Mouse (Mus musculus): ENCODE data around the gene Slc38a4. TPM values are rescaled to one million over a fixed set of nuclear protein-coding genes. Genes with fewer than 3 reads are reported as not detected.

Slc38a4 gene
- polyA plus RNA-seq, 1 experiment from 2014 or later = 0.10 TPM

DNA sequence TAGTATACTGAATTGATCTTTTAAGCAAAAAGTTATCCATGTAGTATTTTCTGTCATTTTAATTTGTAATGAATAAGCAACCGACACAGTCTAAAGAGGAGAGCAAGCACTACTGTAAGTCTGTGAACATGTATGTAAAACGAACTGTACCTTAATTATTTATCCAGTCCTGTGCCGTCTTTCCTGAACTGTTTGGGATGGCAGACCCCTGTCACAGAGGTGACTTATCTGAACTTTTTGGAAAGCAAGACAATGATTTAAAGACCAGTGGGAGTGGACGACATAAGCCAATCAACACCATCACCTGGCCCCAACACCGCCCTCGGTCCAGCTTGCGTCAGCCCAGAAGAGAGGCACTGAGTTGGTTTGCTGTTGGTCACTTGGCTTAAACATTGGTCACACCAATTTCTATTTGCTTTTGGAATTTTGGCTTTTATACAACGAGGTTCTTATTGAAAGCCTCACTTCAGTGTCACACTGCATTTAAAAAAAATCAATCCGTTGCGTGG lies 24.7 kb downstream of the Slc38a4 start:
- TF ChIP-seq CTCF (IDR thresholded peaks at IDR 0.05) = no peak
- DNase-seq (ENCODE audit: low read depth, low spot score) (no peak), ATAC-seq (no peak)
- in situ Hi-C loops (cut with MboI; ENCODE audit: low pct_unique_long_range_greater_than_20kb) = no loop called here
- ChIA-PET POLR2A (interaction anchor here (0.7 kb wide), 1 partner anchor 73 kb away, joined by 3 read pairs; no protein-coding TSS in a partner anchor), CTCF (interaction anchor here (0.9 kb wide), 1 partner anchor 16 kb away, joined by 3 read pairs; no protein-coding TSS in a partner anchor)
- no peaks in the 10 kb centered on the region for H3K27me3 ChIP-seq

DNA sequence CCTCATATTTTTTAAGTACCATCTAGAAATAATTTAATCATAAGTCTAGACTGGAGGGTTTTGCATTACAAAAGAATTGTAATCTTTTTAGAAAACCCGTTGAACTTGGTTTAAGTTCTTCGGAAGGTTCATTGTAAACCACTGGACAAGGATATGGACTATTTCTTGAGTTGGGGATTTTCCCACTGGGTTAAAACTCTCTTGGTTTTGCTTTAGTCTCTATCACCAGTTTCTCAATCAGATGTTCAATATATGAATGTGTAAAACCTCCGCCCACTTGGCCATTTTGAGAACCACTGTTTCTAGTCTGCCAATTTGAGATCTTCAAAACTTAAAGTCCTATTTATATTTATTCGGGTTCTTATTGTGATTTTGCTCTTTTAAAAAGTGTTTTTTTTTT lies 25.6 kb downstream of the Slc38a4 start:
- ChIA-PET CTCF (no interaction called here), POLR2A (no interaction called here)
- no peak for ATAC-seq
- in situ Hi-C loops (cut with MboI; ENCODE audit: low pct_unique_long_range_greater_than_20kb) = no loop called here
- TF ChIP-seq CTCF (IDR thresholded peaks at IDR 0.05) = no peak
- no peaks in the 10 kb centered on the region for H3K27me3 ChIP-seq
- DNase-seq (ENCODE audit: low read depth, low spot score) = no peak

DNA sequence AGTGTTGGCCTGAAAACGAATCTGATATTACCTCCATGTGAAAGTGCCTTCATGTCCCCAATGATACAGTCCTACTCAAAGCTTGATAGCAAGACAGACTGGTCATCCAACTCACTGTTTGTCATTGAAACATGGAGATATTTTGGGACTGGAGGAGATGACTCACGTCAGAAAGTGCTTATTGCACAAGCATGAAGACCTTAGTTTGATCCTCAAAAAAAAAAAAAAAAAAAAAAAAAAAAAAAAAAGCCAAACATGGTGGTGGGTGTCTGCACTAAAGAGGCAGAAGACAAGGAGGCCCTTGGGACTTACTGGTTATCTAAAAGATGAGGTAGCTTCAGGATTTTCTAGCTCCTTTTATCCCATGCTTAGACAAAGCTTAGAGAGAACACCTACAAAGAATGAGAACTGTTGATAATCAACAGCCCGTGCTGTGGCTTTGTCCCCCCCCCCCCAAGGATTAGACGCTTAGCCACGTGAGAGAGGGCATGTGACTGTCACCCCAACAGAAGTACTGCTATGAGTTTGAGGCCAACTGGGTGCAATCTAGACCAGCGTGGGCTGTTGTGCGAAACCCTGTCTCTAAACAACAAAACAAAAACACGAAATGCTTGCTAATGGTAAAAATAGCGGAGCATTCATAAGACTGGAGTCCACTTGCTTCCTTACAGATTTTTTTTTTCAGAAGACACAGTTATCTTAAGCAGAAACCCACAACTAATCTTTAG lies 26.5 kb downstream of the Slc38a4 start:
- in situ Hi-C loops (cut with MboI; ENCODE audit: low pct_unique_long_range_greater_than_20kb) = no loop called here
- no peak for TF ChIP-seq CTCF (IDR thresholded peaks at IDR 0.05)
- no peak for ATAC-seq
- CTCF ChIA-PET = no interaction called here
- H3K27me3 ChIP-seq = no peaks in the 10 kb centered on the region
- DNase-seq (ENCODE audit: low read depth, low spot score) = no peak
- POLR2A ChIA-PET = interaction anchor here (0.7 kb wide), 2 partner anchors 23 to 68 kb away, joined by 4 to 10 read pairs; no protein-coding TSS in a partner anchor

- no peak for DNase-seq (ENCODE audit: low read depth, low spot score)
- ChIA-PET POLR2A (no interaction called here), CTCF (no interaction called here)
- ATAC-seq = no peak
- TF ChIP-seq CTCF (IDR thresholded peaks at IDR 0.05) = no peak
- in situ Hi-C loops (cut with MboI; ENCODE audit: low pct_unique_long_range_greater_than_20kb) = no loop called here
- no peaks in the 10 kb centered on the region for H3K27me3 ChIP-seq
Observed at GRCm38 (mm10) chr15:97028651-97029050, 27.1 kb downstream of the Slc38a4 start.

- no peak for TF ChIP-seq CTCF (IDR thresholded peaks at IDR 0.05)
- ChIA-PET POLR2A (interaction anchor here (0.6 kb wide), 1 partner anchor 118 kb away, joined by 4 read pairs; no protein-coding TSS in a partner anchor), CTCF (no interaction called here)
- DNase-seq (ENCODE audit: low read depth, low spot score) (no peak), ATAC-seq (no peak)
- H3K27me3 ChIP-seq = no peaks in the 10 kb centered on the region
- in situ Hi-C loops (cut with MboI; ENCODE audit: low pct_unique_long_range_greater_than_20kb) = no loop called here
Observed at GRCm38 (mm10) chr15:97028046-97028634, 27.6 kb downstream of the Slc38a4 start.

DNA sequence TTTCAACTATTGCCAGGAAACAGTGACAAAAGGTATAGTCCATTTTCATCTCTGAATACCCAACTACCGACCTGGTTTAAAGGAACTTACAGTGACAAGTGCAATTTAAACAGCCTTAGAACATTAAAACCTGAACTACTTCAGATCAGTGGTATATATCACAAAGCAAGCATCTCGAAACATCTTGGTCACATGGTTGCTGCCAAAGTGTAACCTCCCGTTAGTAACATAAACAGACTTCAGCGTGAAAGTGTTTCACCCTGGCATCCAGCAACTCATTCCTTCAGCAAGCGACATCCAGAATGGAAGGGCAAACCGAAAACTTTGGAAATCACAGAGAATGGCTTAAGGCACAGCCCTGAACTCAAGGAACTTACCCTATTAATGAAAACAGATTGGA lies 29.1 kb downstream of the Slc38a4 start:
- in situ Hi-C loops (cut with MboI; ENCODE audit: low pct_unique_long_range_greater_than_20kb) = no loop called here
- no peak for TF ChIP-seq CTCF (IDR thresholded peaks at IDR 0.05)
- POLR2A ChIA-PET = no interaction called here

GRCm38 (mm10) chr15:97022764-97023163 lies 33.0 kb downstream of the Slc38a4 start:
- DNase-seq (ENCODE audit: low read depth, low spot score) (no peak), ATAC-seq (no peak)
- POLR2A ChIA-PET = no interaction called here
- no peaks in the 10 kb centered on the region for H3K27me3 ChIP-seq
- in situ Hi-C loops (cut with MboI; ENCODE audit: low pct_unique_long_range_greater_than_20kb) = no loop called here
- no peak for TF ChIP-seq CTCF (IDR thresholded peaks at IDR 0.05)
- CTCF ChIA-PET = no interaction called here

More for the DNA sequence above, 29.1 kb downstream of the Slc38a4 start:
- CTCF ChIA-PET = no interaction called here
- H3K27me3 ChIP-seq = no peaks in the 10 kb centered on the region
- ATAC-seq = no peak
- no peak for DNase-seq (ENCODE audit: low read depth, low spot score)

GRCm38 (mm10) chr15:97022213-97022612 lies 33.5 kb downstream of the Slc38a4 start:
- in situ Hi-C loops (cut with MboI; ENCODE audit: low pct_unique_long_range_greater_than_20kb) = no loop called here
- ATAC-seq (no peak), DNase-seq (ENCODE audit: low read depth, low spot score) (no peak)
- POLR2A ChIA-PET = no interaction called here
- CTCF ChIA-PET = interaction anchor here (0.9 kb wide), 1 partner anchor 22 kb away, joined by 3 read pairs; no protein-coding TSS in a partner anchor
- TF ChIP-seq CTCF (IDR thresholded peaks at IDR 0.05) = no peak
- H3K27me3 ChIP-seq = no peaks in the 10 kb centered on the region

- ChIA-PET CTCF (no interaction called here), POLR2A (no interaction called here)
- no peak for TF ChIP-seq CTCF (IDR thresholded peaks at IDR 0.05)
- in situ Hi-C loops (cut with MboI; ENCODE audit: low pct_unique_long_range_greater_than_20kb) = no loop called here
- ATAC-seq = no peak
- no peaks in the 10 kb centered on the region for H3K27me3 ChIP-seq
- DNase-seq (ENCODE audit: low read depth, low spot score) = no peak
Observed at GRCm38 (mm10) chr15:97020221-97020620, 35.5 kb downstream of the Slc38a4 start.

- ATAC-seq = no peak
- CTCF ChIA-PET = no interaction called here
- no peak for TF ChIP-seq CTCF (IDR thresholded peaks at IDR 0.05)
- no peak for DNase-seq (ENCODE audit: low read depth, low spot score)
- POLR2A ChIA-PET = no interaction called here
- in situ Hi-C loops (cut with MboI; ENCODE audit: low pct_unique_long_range_greater_than_20kb) = no loop called here
- no peaks in the 10 kb centered on the region for H3K27me3 ChIP-seq
Observed at GRCm38 (mm10) chr15:97019323-97019722, 36.4 kb downstream of the Slc38a4 start.

GRCm38 (mm10) chr15:97017195-97017594 lies 38.6 kb downstream of the Slc38a4 start:
- CTCF ChIA-PET = interaction anchor here (1.5 to 1.7 kb wide), 2 partner anchors 9 to 80 kb away, joined by 3 to 4 read pairs; no protein-coding TSS in a partner anchor
- no peak for ATAC-seq
- POLR2A ChIA-PET = no interaction called here
- no peaks in the 10 kb centered on the region for H3K27me3 ChIP-seq
- in situ Hi-C loops (cut with MboI; ENCODE audit: low pct_unique_long_range_greater_than_20kb) = no loop called here
- DNase-seq (ENCODE audit: low read depth, low spot score) = no peak
- TF ChIP-seq CTCF (IDR thresholded peaks at IDR 0.05) = no peak

Data from Patski (cell line).